Mouse (Mus musculus) heart, adult 2 months (tissue): Measurements from ENCODE around the gene Nfatc2ip. TPM values are rescaled to one million over a fixed set of nuclear protein-coding genes. Genes with fewer than 3 reads are reported as not detected.

ENCODE experiments used
- DNase-seq, 2 experiments: peaks; one replicate each; pipeline ENCODE4 v3.0.0; 2021
- H3K27ac ChIP-seq: fragments of 200-600 bp; 2 replicates; pipeline ENCODE4 v1.8.1; 2022
- H3K27me3 ChIP-seq: fragments of 200-500 bp; 2 replicates; pipeline ENCODE4 v1.6.1; 2012; ENCODE audit warnings: mild to moderate bottlenecking, low read length, inconsistent platforms, mixed read lengths; ENCODE audit not compliant: control insufficient read depth, insufficient read depth
- H3K36me3 ChIP-seq: fragments of 200-500 bp; 2 replicates; pipeline ENCODE4 v1.6.1; 2012; ENCODE audit warnings: low read length, inconsistent platforms; ENCODE audit not compliant: control insufficient read depth, insufficient read depth
- H3K4me1 ChIP-seq: fragments of 200-500 bp; 2 replicates; pipeline ENCODE4 v1.6.1; 2011; ENCODE audit warnings: low read length; ENCODE audit not compliant: control insufficient read depth, insufficient read depth
- H3K4me3 ChIP-seq: fragments of 200-600 bp; 2 replicates; pipeline ENCODE4 v1.8.1; 2022
- H3K79me2 ChIP-seq: fragments of 200-500 bp; replicated peaks from 2 replicates; pipeline ENCODE4 v1.6.1; 2012; ENCODE audit warnings: mild to moderate bottlenecking, inconsistent platforms, low read length, moderate library complexity, mixed read lengths; ENCODE audit not compliant: control insufficient read depth, insufficient read depth
- H3K9ac ChIP-seq: fragments of 200-500 bp; 2 replicates; pipeline ENCODE4 v1.6.1; 2012; ENCODE audit warnings: low read depth, mild to moderate bottlenecking, control low read depth, inconsistent platforms, low read length, mixed read lengths
- CTCF ChIP-seq: fragments of 200-600 bp; IDR thresholded peaks from 2 replicates; pipeline ENCODE4 v1.8.1; 2022; ENCODE audit warnings: antibody characterized with exemption, mild to moderate bottlenecking, moderate library complexity
- EP300 ChIP-seq: fragments of 200-500 bp; IDR thresholded peaks from 2 replicates; pipeline ENCODE4 v1.6.1; 2011; ENCODE audit warnings: low read depth, low read length, control low read depth; ENCODE audit not compliant: insufficient read depth
- POLR2A ChIP-seq: fragments of 200-500 bp; IDR thresholded peaks from 2 replicates; pipeline ENCODE4 v1.6.1; 2011; ENCODE audit warnings: mild to moderate bottlenecking, low read depth, low read length, control low read depth; ENCODE audit not compliant: insufficient read depth
- WGBS: fragments of 180-500 bp; shearing (Covaris S2); methylation state at CpG from one replicate; pipeline ENCODE4 v1.1.7; 2018; 5-methylcytosine and 5-hydroxymethylcytosine counted together
- intact Hi-C: fragments of 180-260 bp; cut with DNase I; formaldehyde crosslinking; loops from one replicate; pipeline ENCODE4 v1.15.1; 2025
- microRNA-seq, 2 experiments: library from miRNA; unstranded; fragments of <30 nt; microRNA quantifications; one replicate each; pipeline ENCODE4 v1.2.0; 2021
- polyA plus RNA-seq: library from polyadenylated mRNA; depleted of rRNA; stranded (reverse); fragments of >200 nt; gene quantifications from 2 replicates; pipeline ENCODE4 v1.2.3, GENCODE M21; 2012; rRNA removed
- total RNA-seq, 2 experiments: library from RNA; stranded (reverse); gene quantifications; 2 replicates each; pipeline ENCODE4 v1.2.3; 2021

Gene Nfatc2ip
- total and polyA plus RNA-seq, 3 experiments = 3.0 to 4.9 (median 4.0) TPM

DNA sequence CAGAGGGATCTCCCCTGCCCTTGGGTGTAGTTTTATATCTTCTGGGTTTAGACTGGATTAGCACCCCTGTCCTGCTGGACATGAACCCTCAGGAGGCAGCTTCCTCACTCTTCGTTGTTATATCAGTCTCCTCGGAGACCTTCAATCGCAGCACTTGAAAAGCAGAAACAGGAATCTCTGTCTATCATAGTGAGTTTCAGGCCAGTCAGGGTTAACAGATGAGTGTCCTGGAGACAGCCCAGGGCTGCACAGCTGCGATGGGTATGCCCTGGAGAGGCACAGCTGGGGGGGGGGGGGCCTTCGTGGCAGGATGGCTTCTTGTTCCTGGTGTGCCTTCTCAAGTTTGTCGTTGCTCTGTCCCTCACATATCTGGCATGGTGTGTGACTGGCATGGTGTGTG lies 55.6 kb downstream of the Nfatc2ip start:
- no peaks in the 10 kb centered on the region for H3K27me3 ChIP-seq
- H3K36me3 ChIP-seq = no peaks in the 10 kb centered on the region
- no peak overlapping the region for H3K9ac ChIP-seq
- TF ChIP-seq EP300 = no peak
- TF ChIP-seq POLR2A = no peak
- no peak for TF ChIP-seq CTCF
- intact Hi-C loops = no loop called here
- H3K4me3 ChIP-seq = no peak overlapping the region
- no peak overlapping the region for H3K27ac ChIP-seq
- DNase-seq = no peak
- no peaks in the 10 kb centered on the region for H3K79me2 ChIP-seq
- H3K4me1 ChIP-seq = no peaks in the 10 kb centered on the region
- WGBS = 27% methylated on average over 6 of the region's 6 CpGs

DNA sequence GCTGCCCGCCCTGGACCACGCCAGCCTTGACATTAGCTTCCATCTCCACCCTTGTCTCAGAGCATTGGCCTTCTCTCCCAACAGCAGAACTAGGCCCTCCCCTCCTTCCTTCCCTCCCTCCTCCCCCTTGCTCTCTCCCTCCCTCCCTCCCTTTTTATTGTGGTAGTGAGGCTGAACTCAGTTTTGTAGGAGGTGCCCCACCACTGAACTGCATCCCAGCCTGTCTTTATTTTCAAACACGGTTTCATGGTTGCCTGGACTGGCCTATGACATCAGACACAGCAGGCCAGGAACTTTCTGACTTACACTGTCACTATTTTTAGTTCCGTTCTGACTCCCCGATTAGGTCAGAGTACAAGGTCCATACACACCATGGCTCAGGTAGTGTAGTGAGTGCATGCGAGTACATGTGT lies 56.3 kb downstream of the Nfatc2ip start:
- TF ChIP-seq POLR2A (no peak), CTCF (no peak), EP300 (no peak)
- Histone ChIP-seq H3K4me3 (no peak overlapping the region), H3K27me3 (no peaks in the 10 kb centered on the region), H3K9ac (no peak overlapping the region), H3K27ac (no peak overlapping the region), H3K4me1 (no peaks in the 10 kb centered on the region), H3K36me3 (no peaks in the 10 kb centered on the region), H3K79me2 (no peaks in the 10 kb centered on the region)
- DNase-seq = peak in 1 of 2 experiments; percentile 15
- intact Hi-C loops = no loop called here
- 38% methylated on average over 6 of the region's 6 CpGs for WGBS

DNA sequence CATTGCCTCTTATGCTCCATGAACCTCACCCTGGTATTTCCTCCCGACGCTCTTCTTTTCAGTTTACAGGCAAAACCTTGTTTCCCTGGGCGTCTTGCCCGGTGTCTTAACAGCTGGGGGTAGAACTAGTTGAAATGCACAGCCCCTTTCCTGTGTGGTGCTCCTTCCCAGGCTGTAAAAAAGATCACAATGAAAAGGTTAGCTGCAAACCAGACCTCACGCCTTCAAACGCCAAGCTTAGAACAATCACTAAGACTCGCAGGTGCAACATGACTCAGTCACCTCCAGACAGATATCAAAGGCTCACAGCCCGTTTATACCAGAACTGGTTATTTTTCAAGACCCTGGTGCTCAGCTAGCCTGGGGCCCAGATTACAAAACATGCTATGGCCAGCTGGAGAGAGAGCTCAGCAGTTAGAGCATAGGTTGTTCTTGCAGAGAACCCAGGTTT lies 57.0 kb downstream of the Nfatc2ip start:
- Histone ChIP-seq H3K27me3 (no peaks in the 10 kb centered on the region), H3K9ac (no peak overlapping the region), H3K79me2 (no peaks in the 10 kb centered on the region), H3K4me1 (no peaks in the 10 kb centered on the region), H3K4me3 (no peak overlapping the region), H3K27ac (no peak overlapping the region), H3K36me3 (no peaks in the 10 kb centered on the region)
- intact Hi-C loops = no loop called here
- no peak for DNase-seq
- WGBS = 50% methylated on average over 8 of the region's 8 CpGs
- TF ChIP-seq EP300 (no peak), POLR2A (no peak), CTCF (no peak)

DNA sequence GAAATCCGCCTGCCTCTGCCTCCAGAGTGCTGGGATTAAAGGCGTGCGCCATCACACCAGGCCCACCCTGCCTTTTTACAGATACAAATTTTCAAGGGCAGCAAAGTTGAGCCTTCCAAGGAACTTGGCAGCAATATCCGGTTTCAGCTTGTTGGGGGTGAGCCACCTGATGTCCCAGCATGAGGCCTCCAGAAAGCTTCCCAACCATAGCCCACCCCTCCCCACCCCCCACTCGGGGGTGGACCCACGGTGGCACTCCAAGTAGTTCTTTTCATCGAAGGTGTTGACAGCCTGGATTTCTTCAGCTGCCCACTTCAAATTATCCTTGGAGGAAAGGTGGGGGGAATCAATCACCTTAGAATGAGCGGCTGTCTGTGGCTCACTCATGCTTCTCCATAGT lies 57.6 kb downstream of the Nfatc2ip start:
- no peak overlapping the region for H3K9ac ChIP-seq
- intact Hi-C loops = no loop called here
- H3K4me3 ChIP-seq = no peak overlapping the region
- WGBS = 80% methylated on average over 8 of the region's 8 CpGs
- no peaks in the 10 kb centered on the region for H3K79me2 ChIP-seq
- no peak overlapping the region for H3K27ac ChIP-seq
- TF ChIP-seq EP300 = no peak
- no peak for TF ChIP-seq CTCF
- TF ChIP-seq POLR2A = no peak
- DNase-seq = no peak
- no peaks in the 10 kb centered on the region for H3K4me1 ChIP-seq
- H3K27me3 ChIP-seq = no peaks in the 10 kb centered on the region
- H3K36me3 ChIP-seq = no peaks in the 10 kb centered on the region

DNA sequence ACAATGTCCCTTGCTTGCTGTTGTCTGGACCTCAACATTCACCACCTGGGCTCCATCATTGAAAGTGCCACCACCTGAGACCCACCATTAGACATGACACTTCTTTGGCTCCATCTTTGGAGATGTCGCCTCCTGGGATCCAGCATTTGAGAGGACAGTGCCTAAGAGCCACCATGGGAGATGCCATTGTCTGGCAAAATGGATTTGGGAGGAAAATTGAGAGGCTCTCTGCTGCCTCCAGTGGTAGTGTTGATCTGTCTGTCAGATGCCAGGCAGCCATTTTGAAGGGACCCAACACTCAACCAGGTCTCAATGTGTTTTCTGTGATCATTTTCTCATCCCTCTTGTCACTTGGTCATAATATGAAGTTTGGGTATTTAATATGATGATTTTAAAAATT lies 61.0 kb downstream of the Nfatc2ip start:
- intact Hi-C loops = no loop called here
- H3K4me1 ChIP-seq = no peaks in the 10 kb centered on the region
- DNase-seq = no peak
- no peak overlapping the region for H3K9ac ChIP-seq
- no peak overlapping the region for H3K27ac ChIP-seq
- no peaks in the 10 kb centered on the region for H3K27me3 ChIP-seq
- no peaks in the 10 kb centered on the region for H3K79me2 ChIP-seq
- TF ChIP-seq EP300 (no peak), CTCF (peak; percentile 40)
- WGBS = 94% methylated on average over 1 of the region's 1 CpGs
- no peak overlapping the region for H3K4me3 ChIP-seq
- H3K36me3 ChIP-seq = no peaks in the 10 kb centered on the region

Small RNAs within 50 kb of the gene (microRNA-seq; reads per million reads assigned to microRNA genes)
- 0 reads per million in 2 experiments for gene Mir7058

Other genes starting within 250 kb of the Nfatc2ip start
- gene Xpo6, start 196.2 kb downstream of the Nfatc2ip start, total RNA-seq = 10 to 100 TPM; 16.5 to 16.8 TPM
- 133 and 148 TPM in 2 replicates for gene Xpo6, start 196.2 kb downstream of the Nfatc2ip start, polyA plus RNA-seq
- gene Sbk1, start 124.1 kb downstream of the Nfatc2ip start, total RNA-seq = 10 to 100 TPM; 61.9 to 87.4 TPM
- 44.5 and 55.4 TPM in 2 replicates for gene Sbk1, start 124.1 kb downstream of the Nfatc2ip start, polyA plus RNA-seq
- 1 to 10 TPM in 1 of 2 experiments, under 1 TPM in 1; 0.34 to 1.8 TPM for gene Lat, start 27.2 kb downstream of the Nfatc2ip start, total RNA-seq
- gene Lat, start 27.2 kb downstream of the Nfatc2ip start, polyA plus RNA-seq = 1.3 and 4.4 TPM in 2 replicates
- 10 to 100 TPM; 22.3 to 31.9 TPM for gene Spns1, start 19.3 kb downstream of the Nfatc2ip start, total RNA-seq
- gene Spns1, start 19.3 kb downstream of the Nfatc2ip start, polyA plus RNA-seq = 57.5 and 68.8 TPM in 2 replicates
- gene Cd19, start 18.2 kb upstream of the Nfatc2ip start, total RNA-seq = 1 to 10 TPM in 1 of 2 experiments, under 1 TPM in 1; 0.37 to 1.9 TPM
- 2.1 and 4.6 TPM in 2 replicates for gene Cd19, start 18.2 kb upstream of the Nfatc2ip start, polyA plus RNA-seq
- gene Rabep2, start 32.0 kb upstream of the Nfatc2ip start, total RNA-seq = 1 to 10 TPM; 5.3 to 6.3 TPM
- 8.1 and 9.2 TPM in 2 replicates for gene Rabep2, start 32.0 kb upstream of the Nfatc2ip start, polyA plus RNA-seq
- 1 to 10 TPM; 1.1 to 1.3 TPM for gene Atp2a1, start 66.4 kb upstream of the Nfatc2ip start, total RNA-seq
- gene Atp2a1, start 66.4 kb upstream of the Nfatc2ip start, polyA plus RNA-seq = 5.7 and 6.6 TPM in 2 replicates
- gene Sh2b1, start 78.7 kb upstream of the Nfatc2ip start, total RNA-seq = 10 to 100 TPM; 42.5 to 46.1 TPM
- 58.2 and 59.2 TPM in 2 replicates for gene Sh2b1, start 78.7 kb upstream of the Nfatc2ip start, polyA plus RNA-seq
- 100 to 1,000 TPM; 271 to 314 TPM for gene Tufm, start 90.6 kb upstream of the Nfatc2ip start, total RNA-seq
- gene Tufm, start 90.6 kb upstream of the Nfatc2ip start, polyA plus RNA-seq = 288 and 353 TPM in 2 replicates
- 10 to 100 TPM; 34.0 to 37.6 TPM for gene Atxn2l, start 106.7 kb upstream of the Nfatc2ip start, total RNA-seq
- gene Atxn2l, start 106.7 kb upstream of the Nfatc2ip start, polyA plus RNA-seq = 48.1 and 66.7 TPM in 2 replicates
- gene Eif3c, start 169.7 kb upstream of the Nfatc2ip start, total RNA-seq = 100 to 1,000 TPM; 133 to 159 TPM
- 59.3 and 72.6 TPM in 2 replicates for gene Eif3c, start 169.7 kb upstream of the Nfatc2ip start, polyA plus RNA-seq
- gene Apobr, start 188.2 kb upstream of the Nfatc2ip start, total RNA-seq = under 1 TPM; 0.32 to 0.39 TPM
- gene Apobr, start 188.2 kb upstream of the Nfatc2ip start, polyA plus RNA-seq = 0.47 and 1.1 TPM in 2 replicates
- gene Cln3, start 189.1 kb upstream of the Nfatc2ip start, total RNA-seq = 10 to 100 TPM; 12.8 to 12.9 TPM
- gene Cln3, start 189.1 kb upstream of the Nfatc2ip start, polyA plus RNA-seq = 30.0 and 33.2 TPM in 2 replicates
- gene Il27, start 198.2 kb upstream of the Nfatc2ip start, total RNA-seq = not detected
- gene Il27, start 198.2 kb upstream of the Nfatc2ip start, polyA plus RNA-seq = not detected in 2 replicates
- 1 to 10 TPM; 4.8 to 6.5 TPM for gene Nupr1, start 234.1 kb upstream of the Nfatc2ip start, total RNA-seq
- 10.5 and 13.9 TPM in 2 replicates for gene Nupr1, start 234.1 kb upstream of the Nfatc2ip start, polyA plus RNA-seq